Mouse (Mus musculus): ENCODE measurements around the gene Mindy4. TPM values are rescaled to one million over a fixed set of nuclear protein-coding genes. Genes with fewer than 3 reads are reported as not detected.

Mindy4 gene
- total RNA-seq, 2 experiments from 2014 or later, result 13.4 to 13.7 TPM

GRCm38 (mm10) chr6:55356976-55357635 is 153.9 kb downstream of the Mindy4 start:
- no peak for DNase-seq (ENCODE audit: extremely low spot score in 1 of 2, low spot score in 1 of 2)

GRCm38 (mm10) chr6:55357636-55358031 is 154.5 kb downstream of the Mindy4 start:
- no peak for DNase-seq (ENCODE audit: extremely low spot score in 1 of 2, low spot score in 1 of 2)

DNA sequence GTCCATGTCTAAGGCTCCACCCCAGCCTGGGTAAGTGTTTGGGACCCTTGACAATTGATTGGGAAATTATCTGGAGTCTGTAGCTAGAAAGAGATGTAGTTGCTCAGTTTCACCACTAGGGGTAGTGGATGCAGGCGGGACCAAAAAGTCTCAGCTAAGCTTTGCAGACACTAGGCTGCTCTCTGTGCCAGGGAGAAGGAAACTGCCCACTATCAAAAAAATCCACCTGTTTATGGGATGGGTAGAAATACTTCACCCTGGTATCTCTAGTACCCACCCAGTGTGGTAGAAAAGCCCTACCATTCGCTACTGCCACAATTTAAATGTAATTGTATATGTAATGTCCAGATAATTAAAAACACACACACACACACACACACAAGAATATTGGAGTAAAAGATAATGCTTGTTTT is 155.6 kb downstream of the Mindy4 start:
- no peak for DNase-seq (ENCODE audit: extremely low spot score in 1 of 2, low spot score in 1 of 2)

GRCm38 (mm10) chr6:55362663-55363062 is 159.5 kb downstream of the Mindy4 start:
- no peak for DNase-seq (ENCODE audit: extremely low spot score in 1 of 2, low spot score in 1 of 2)

DNA sequence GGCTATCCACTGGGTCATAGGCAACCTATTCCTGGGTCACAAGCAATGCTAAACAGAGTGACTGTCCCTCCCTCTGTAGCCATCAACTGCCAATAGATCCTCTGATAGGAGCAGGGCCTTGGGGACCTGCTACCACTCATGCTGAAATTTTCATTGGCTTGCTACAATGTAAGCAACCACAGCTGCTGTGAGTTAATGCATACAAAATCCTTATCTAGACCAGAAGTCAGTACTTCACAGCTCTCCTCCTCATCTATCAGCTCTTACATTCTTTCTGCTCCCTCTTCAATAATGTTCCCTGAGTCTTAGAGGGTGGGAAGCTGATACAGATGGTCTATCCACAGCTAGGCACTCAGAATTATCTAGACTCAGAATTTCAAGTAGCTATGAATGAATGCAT is 163.9 kb downstream of the Mindy4 start:
- DNase-seq (ENCODE audit: extremely low spot score in 1 of 2, low spot score in 1 of 2), result no peak

Small RNA genes lying within 50 kb of the gene (microRNA-seq; reads per million reads assigned to microRNA genes)
- gene Gm25458, result 0 reads per million in 2 experiments

Other genes starting within 250 kb of the Mindy4 start
- gene Nod1, start 230.8 kb upstream of the Mindy4 start, total RNA-seq (2021), result 1 to 10 TPM; 5.1 to 5.8 TPM
- gene Ggct, start 210.4 kb upstream of the Mindy4 start, total RNA-seq (2021), result 10 to 100 TPM; 32.7 to 36.9 TPM
- 100 to 1,000 TPM; 133 to 137 TPM for gene Gars, start 165.4 kb upstream of the Mindy4 start, total RNA-seq (2021)
- 1 to 10 TPM; 3.2 to 4.9 TPM for gene Crhr2, start 70.4 kb upstream of the Mindy4 start, total RNA-seq (2021)
- under 1 TPM; 0.35 to 0.84 TPM for gene Inmt, start 28.3 kb upstream of the Mindy4 start, total RNA-seq (2021)
- under 1 TPM; 0.70 to 0.74 TPM for gene Aqp1, start 133.0 kb downstream of the Mindy4 start, total RNA-seq (2021)
- gene Ghrhr, start 172.9 kb downstream of the Mindy4 start, total RNA-seq (2021), result not detected
- gene Adcyap1r1, start 248.6 kb downstream of the Mindy4 start, total RNA-seq (2021), result 100 to 1,000 TPM; 138 to 142 TPM

Measured in layer of hippocampus, postnatal 25 days (tissue).